Mouse (Mus musculus) thymus, adult 2 months (tissue): ENCODE measurements around the gene Rasip1. TPM values are rescaled to one million over a fixed set of nuclear protein-coding genes. Genes with fewer than 3 reads are reported as not detected.

ENCODE experiments used
- DNase-seq: peaks from one replicate; pipeline ENCODE4 v3.0.0; 2021
- H3K27ac ChIP-seq: fragments of 200-500 bp; 2 replicates; pipeline ENCODE4 v1.5.1; 2012; ENCODE audit warnings: low read length, control low read depth; ENCODE audit not compliant: control insufficient read depth, insufficient read depth
- H3K27me3 ChIP-seq: fragments of 200-500 bp; 2 replicates; pipeline ENCODE4 v1.6.1; 2012; ENCODE audit warnings: mild to moderate bottlenecking, low read length, moderate library complexity, mixed read lengths; ENCODE audit not compliant: control insufficient read depth, insufficient read depth
- H3K36me3 ChIP-seq: fragments of 200-500 bp; 2 replicates; pipeline ENCODE4 v1.6.1; 2012; ENCODE audit warnings: mild to moderate bottlenecking, low read length, moderate library complexity; ENCODE audit not compliant: control insufficient read depth, insufficient read depth
- H3K4me1 ChIP-seq: fragments of 200-500 bp; replicated peaks from 2 replicates; pipeline ENCODE4 v1.6.1; 2012; ENCODE audit warnings: low read length; ENCODE audit not compliant: control insufficient read depth, insufficient read depth
- H3K4me3 ChIP-seq: fragments of 200-500 bp; 2 replicates; pipeline ENCODE4 v1.5.1; 2012; ENCODE audit warnings: mild to moderate bottlenecking, low read length, control low read depth, moderate library complexity; ENCODE audit not compliant: control insufficient read depth, insufficient read depth
- CTCF ChIP-seq: fragments of 200-500 bp; IDR thresholded peaks from 2 replicates; pipeline ENCODE4 v1.5.1; 2012; ENCODE audit warnings: mild to moderate bottlenecking, control low read depth, low read length, moderate library complexity, borderline replicate concordance; ENCODE audit not compliant: control insufficient read depth, poor library complexity, insufficient read depth; ENCODE audit errors: extremely low read depth
- POLR2A ChIP-seq: fragments of 200-500 bp; IDR thresholded peaks from 2 replicates; pipeline ENCODE4 v1.6.1; 2012; ENCODE audit warnings: mild to moderate bottlenecking, low read length, control low read depth, moderate library complexity; ENCODE audit not compliant: control insufficient read depth, poor library complexity, insufficient read depth; ENCODE audit errors: extremely low read depth
- WGBS: fragments of 180-500 bp; shearing (Covaris S2); methylation state at CpG from one replicate; pipeline ENCODE4 v1.1.7; 2018; 5-methylcytosine and 5-hydroxymethylcytosine counted together
- polyA plus RNA-seq: library from polyadenylated mRNA; depleted of rRNA; stranded (reverse); fragments of >200 nt; gene quantifications from 2 replicates; pipeline ENCODE4 v1.2.3, GENCODE M21; 2012

Rasip1 gene
- polyA plus RNA-seq, 1 experiment, result 8.6 TPM

DNA sequence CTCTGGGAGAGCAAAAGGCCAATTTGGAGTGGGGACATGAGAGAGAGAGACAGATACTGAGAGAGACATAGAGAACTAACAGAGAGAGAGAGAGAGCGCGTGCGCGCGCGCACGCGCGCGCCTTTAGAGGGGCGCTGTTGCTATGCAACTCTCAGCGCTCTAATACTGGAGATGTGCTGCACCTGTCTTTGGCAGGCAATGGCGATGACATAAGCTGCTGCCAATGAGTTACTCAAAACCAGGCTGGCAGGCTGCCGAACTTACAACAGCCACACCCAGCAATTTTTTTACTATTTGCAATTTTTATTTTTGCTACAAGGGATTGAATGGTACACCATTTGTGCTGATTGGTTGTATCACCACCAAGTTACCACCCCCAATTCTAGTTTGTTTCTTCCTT lies 40.5 kb downstream of the Rasip1 start:
- H3K4me1 ChIP-seq, result no peaks in the 10 kb centered on the region
- no peak for DNase-seq
- H3K36me3 ChIP-seq, result no peaks in the 10 kb centered on the region
- no peak overlapping the region for H3K4me3 ChIP-seq
- H3K27me3 ChIP-seq, result no peaks in the 10 kb centered on the region
- TF ChIP-seq POLR2A, result no peak
- no peak overlapping the region for H3K27ac ChIP-seq
- WGBS, result 89% methylated on average over 14 of the region's 14 CpGs

DNA sequence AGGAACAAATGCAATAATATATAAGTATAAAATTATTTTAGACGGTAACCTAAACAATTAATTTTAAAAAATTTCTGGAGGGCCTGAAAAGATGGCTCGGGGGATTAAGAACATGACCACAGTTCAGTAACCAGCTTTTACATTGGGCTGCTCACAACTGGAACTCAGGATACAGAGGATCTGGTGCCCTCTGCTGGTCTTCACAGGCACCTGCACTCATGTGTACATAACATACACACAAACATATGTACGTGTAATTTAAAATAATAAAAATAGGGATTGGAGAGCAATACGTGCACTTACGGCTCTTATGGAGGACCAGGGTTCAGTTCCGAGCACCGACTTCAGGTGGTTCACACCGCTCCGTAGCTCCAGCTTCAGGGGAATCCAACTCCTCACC lies 41.6 kb downstream of the Rasip1 start:
- WGBS, result 98% methylated on average over 9 of the region's 9 CpGs
- no peak overlapping the region for H3K27ac ChIP-seq
- no peaks in the 10 kb centered on the region for H3K27me3 ChIP-seq
- no peak overlapping the region for H3K4me3 ChIP-seq
- DNase-seq, result no peak
- TF ChIP-seq CTCF, result no peak
- TF ChIP-seq POLR2A, result no peak
- no peaks in the 10 kb centered on the region for H3K36me3 ChIP-seq
- no peaks in the 10 kb centered on the region for H3K4me1 ChIP-seq

DNA sequence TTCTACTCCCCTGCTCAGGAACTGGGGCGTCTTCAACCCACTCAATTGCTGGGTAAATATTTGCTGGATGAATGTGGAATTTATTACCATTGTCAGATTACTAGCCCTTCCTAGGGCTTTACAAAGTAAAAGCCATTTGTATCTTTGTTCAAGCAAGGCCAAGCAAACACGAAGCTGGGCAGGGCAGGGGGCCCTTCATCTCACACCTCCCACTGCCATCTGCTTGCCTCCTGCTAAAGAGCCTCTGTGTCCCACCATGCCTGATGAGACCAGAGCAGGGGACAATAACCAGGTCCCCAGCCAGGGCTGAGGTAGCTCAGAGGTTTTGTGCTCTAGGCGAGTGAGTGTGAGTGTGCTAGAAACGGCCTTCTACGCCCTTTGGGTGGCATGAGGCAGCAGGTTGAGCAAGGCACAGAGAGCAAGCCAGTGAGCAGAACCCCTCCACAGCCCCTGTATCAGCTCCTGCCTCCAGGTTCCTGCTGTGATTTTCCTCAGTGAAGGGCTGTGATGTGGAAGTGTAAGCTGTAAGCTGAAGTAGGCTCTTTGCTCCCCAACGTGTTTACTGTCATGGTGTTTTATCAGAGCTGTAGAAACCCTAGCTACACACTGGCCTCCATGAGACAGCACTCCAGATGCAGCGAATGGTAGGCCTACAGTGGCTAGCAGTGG lies 50.5 kb downstream of the Rasip1 start:
- DNase-seq, result no peak
- WGBS, result 94% methylated on average over 7 of the region's 7 CpGs
- Histone ChIP-seq H3K27me3 (no peaks in the 10 kb centered on the region), H3K4me3 (no peak overlapping the region), H3K4me1 (peaks cover 17% of the 10 kb centered on the region), H3K36me3 (no peaks in the 10 kb centered on the region), H3K27ac (no peak overlapping the region)
- no peak for TF ChIP-seq POLR2A
- no peak for TF ChIP-seq CTCF

DNA sequence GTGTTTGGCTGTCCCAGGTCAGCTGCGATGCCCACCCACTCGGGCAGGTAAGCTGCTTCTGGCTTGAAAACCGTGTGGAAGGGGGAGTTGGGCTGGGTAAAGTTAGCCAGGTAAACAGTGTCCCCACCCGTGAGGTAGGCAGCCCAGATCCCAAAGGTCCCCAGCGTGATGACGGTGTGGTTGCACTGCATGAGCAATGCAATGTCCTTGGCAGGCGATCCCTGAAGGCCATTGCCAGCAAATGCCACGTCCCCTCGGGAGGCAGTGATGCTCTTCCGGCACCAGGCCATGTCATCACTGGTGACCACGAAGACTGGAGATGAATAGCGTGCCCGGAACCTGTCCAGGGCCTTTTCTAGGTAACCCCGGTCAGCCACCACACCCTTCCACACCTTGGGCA lies 51.2 kb downstream of the Rasip1 start:
- Histone ChIP-seq H3K27me3 (no peaks in the 10 kb centered on the region), H3K36me3 (no peaks in the 10 kb centered on the region), H3K4me1 (peaks cover 24% of the 10 kb centered on the region), H3K27ac (no peak overlapping the region), H3K4me3 (no peak overlapping the region)
- no peak for DNase-seq
- no peak for TF ChIP-seq CTCF
- WGBS, result 97% methylated on average over 14 of the region's 14 CpGs

DNA sequence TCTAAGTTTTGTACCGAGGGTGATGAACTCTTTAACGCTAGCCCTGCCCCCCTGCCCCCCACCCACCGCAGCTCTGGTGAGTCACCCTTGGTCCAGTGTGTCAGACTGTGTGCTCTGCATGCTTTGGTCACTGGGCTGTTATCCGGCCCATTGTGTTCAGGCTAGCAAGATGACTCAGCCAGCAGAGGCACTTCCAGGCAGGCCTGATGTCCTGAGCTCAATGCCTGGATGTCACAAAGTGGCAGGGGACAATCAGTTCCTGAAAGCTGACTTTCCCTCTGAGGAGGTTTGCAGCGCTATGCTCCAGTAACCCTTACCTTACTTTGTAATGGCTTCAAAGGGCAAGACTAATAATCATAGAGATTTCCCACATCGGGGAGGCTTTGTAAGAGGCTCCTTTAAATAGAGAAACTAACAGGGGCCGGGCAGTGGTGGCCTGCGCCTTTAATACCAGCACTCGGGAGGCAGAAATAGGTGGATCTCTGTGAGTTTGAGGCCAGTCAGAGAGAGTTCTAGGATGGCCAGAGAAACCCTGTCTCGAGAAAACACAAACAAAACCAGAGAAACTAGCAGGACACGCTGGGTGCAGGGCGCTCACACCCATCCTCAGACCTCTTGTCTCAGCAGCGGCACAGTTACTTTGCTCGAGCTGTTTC lies 52.8 kb downstream of the Rasip1 start:
- Histone ChIP-seq H3K27ac (no peak overlapping the region), H3K4me1 (peaks cover 32% of the 10 kb centered on the region), H3K4me3 (no peak overlapping the region), H3K36me3 (no peaks in the 10 kb centered on the region), H3K27me3 (no peaks in the 10 kb centered on the region)
- TF ChIP-seq CTCF (no peak), POLR2A (no peak)
- no peak for DNase-seq
- 93% methylated on average over 14 of the region's 14 CpGs for WGBS

DNA sequence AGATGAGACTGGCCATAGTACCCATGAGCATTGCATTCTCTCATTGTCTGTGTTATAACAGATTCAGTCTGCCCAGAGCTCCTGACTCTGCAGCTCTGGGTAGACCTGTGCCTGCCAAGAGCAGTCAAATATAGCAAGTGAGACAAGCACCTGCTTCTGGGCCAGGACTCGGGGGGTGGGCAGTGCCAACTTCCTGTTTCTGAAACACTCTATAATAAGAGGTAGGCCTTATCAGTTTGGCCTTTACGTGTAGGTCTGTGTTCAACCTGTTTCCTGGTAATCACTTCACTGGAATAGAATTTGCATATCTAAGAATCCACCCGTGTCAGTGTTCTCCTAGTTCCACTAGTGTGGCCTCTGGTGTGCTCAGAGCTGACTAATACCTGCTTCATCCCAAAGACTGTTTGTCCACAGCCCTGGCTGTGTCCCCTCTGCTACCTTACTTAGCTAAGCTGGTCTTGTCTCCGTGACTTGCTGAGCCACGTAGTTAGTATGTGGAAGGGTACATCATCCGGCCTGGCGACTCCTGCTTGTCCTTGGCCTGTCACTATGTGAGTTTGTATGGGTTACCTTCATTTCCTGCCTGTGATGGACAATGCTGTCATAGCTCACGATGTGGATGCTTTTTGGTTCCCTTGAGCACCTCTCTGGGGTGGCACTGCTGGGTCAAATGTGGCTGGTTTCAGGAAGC lies 53.9 kb downstream of the Rasip1 start:
- H3K36me3 ChIP-seq, result no peaks in the 10 kb centered on the region
- DNase-seq, result no peak
- TF ChIP-seq POLR2A (no peak), CTCF (no peak)
- peak overlapping the region; percentile 44; the same call in 1 of the 2 replicates for H3K27ac ChIP-seq
- 39% methylated on average over 8 of the region's 8 CpGs for WGBS
- peaks cover 32% of the 10 kb centered on the region for H3K4me1 ChIP-seq
- no peak overlapping the region for H3K4me3 ChIP-seq
- no peaks in the 10 kb centered on the region for H3K27me3 ChIP-seq
